Mouse (Mus musculus): ENCODE data around the gene Lhpp.

DNA sequence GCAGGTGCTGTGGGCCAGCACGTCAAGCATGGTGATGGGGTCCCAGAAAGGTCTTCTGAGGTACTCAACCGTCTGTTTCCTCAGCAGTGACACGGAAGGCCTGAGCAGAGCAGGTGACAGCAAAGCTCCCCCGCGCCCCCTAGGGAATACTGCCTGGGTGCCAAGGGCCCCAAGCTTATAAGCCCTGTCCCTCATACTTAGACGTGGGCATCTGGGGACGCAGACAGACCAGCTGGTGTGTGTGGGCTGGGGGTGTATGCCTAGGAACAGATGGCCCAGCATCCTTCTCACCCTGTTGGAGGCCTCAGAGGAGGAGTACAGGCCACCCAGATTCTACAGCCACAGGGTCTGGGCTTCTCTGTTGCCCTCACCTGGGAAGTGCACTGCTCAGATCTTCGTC, 110.1 kb downstream of the Lhpp start:
- TF ChIP-seq USF1 (IDR thresholded peaks at IDR 0.05; ENCODE audit: low read depth): no peak
- TF ChIP-seq POLR2A (IDR thresholded peaks at IDR 0.05; ENCODE audit: insufficient read length, low read depth): peak; percentile 21
- no peak for TF ChIP-seq E2F4 (IDR thresholded peaks at IDR 0.05; ENCODE audit: insufficient read depth)

Measured in myocyte (in vitro differentiated cells).